Mouse (Mus musculus) brain, embryonic 14.5 days (tissue): ENCODE results near the gene Fbxw2. TPM values are rescaled to one million over a fixed set of nuclear protein-coding genes. Genes with fewer than 3 reads are reported as not detected.

Source experiments
- DNase-seq: peaks from one replicate; pipeline ENCODE4 v3.0.0-alpha.2; 2011; ENCODE audit warnings: low read depth
- CTCF ChIP-seq: fragments of 200-500 bp; IDR thresholded peaks from 2 replicates; pipeline ENCODE4 v1.5.1; 2012; ENCODE audit warnings: inconsistent platforms, mild to moderate bottlenecking, moderate library complexity, borderline replicate concordance; ENCODE audit not compliant: insufficient read depth, insufficient read length; ENCODE audit errors: extremely low read depth
- POLR2A ChIP-seq: fragments of 200-500 bp; IDR thresholded peaks from 2 replicates; pipeline ENCODE4 v1.6.1; 2012; ENCODE audit warnings: mild to moderate bottlenecking, inconsistent platforms, borderline replicate concordance; ENCODE audit not compliant: poor library complexity, insufficient read depth, insufficient read length, severe bottlenecking; ENCODE audit errors: extremely low read depth
- polyA plus RNA-seq: library from polyadenylated mRNA; depleted of rRNA; stranded (reverse); fragments of >200 nt; gene quantifications from 2 replicates; pipeline ENCODE4 v1.2.3, GENCODE M21; 2012

Gene Fbxw2
- polyA plus RNA-seq, 1 experiment, result 60.9 TPM

GRCm38 (mm10) chr2:34790282-34790681 lies 35.8 kb downstream of the Fbxw2 start:
- TF ChIP-seq POLR2A (no peak), CTCF (no peak)
- DNase-seq, result no peak

GRCm38 (mm10) chr2:34784085-34784484 lies 42.0 kb downstream of the Fbxw2 start:
- TF ChIP-seq POLR2A (no peak), CTCF (peak; percentile 74)
- DNase-seq, result peak; percentile 27

- TF ChIP-seq POLR2A (no peak), CTCF (no peak)
Observed at GRCm38 (mm10) chr2:34783064-34784020, 42.8 kb downstream of the Fbxw2 start.

GRCm38 (mm10) chr2:34777237-34777868 lies 48.8 kb downstream of the Fbxw2 start:
- DNase-seq, result no peak
- no peak for TF ChIP-seq CTCF
- TF ChIP-seq POLR2A, result no peak

More at GRCm38 (mm10) chr2:34783064-34784020, 42.8 kb downstream of the Fbxw2 start:
- no peak for DNase-seq

GRCm38 (mm10) chr2:34774493-34774892 lies 51.6 kb downstream of the Fbxw2 start:
- no peak for DNase-seq
- TF ChIP-seq CTCF, result no peak
- TF ChIP-seq POLR2A, result no peak

GRCm38 (mm10) chr2:34773673-34774072 lies 52.4 kb downstream of the Fbxw2 start:
- TF ChIP-seq CTCF, result no peak
- TF ChIP-seq POLR2A, result no peak
- DNase-seq, result no peak

GRCm38 (mm10) chr2:34772252-34773235 lies 53.6 kb downstream of the Fbxw2 start:
- DNase-seq, result no peak
- TF ChIP-seq POLR2A (no peak), CTCF (no peak)

- TF ChIP-seq CTCF (no peak), POLR2A (peak; percentile 98; the same call in 1 of the 2 replicates)
- peak; percentile 100 for DNase-seq
Observed at GRCm38 (mm10) chr2:34771368-34772226, 54.5 kb downstream of the Fbxw2 start, which contains the start of gene Hspa5. Hspa5 (plus strand) TSS chr2:34771970.

GRCm38 (mm10) chr2:34770951-34771350 lies 55.2 kb downstream of the Fbxw2 start:
- no peak for TF ChIP-seq POLR2A
- no peak for TF ChIP-seq CTCF
- peak; percentile 2 for DNase-seq

- TF ChIP-seq CTCF (no peak), POLR2A (no peak)
- DNase-seq, result no peak
Observed at GRCm38 (mm10) chr2:34770049-34770448, 56.1 kb downstream of the Fbxw2 start.

- no peak for DNase-seq
- TF ChIP-seq CTCF, result no peak
Observed at GRCm38 (mm10) chr2:34764801-34765200, 61.3 kb downstream of the Fbxw2 start.
